Mouse (Mus musculus) gastrocnemius, adult 8-10 months (tissue): ENCODE results near the gene Gm8206. TPM values are rescaled to one million over a fixed set of nuclear protein-coding genes. Genes with fewer than 3 reads are reported as not detected.
"Not testable (repeated sequence)": the region's sequence is repeated elsewhere in the genome, so short reads cannot be mapped to it uniquely, and the experiment has no call there.

Experiments
- DNase-seq, 2 experiments: peaks; one replicate each; pipeline ENCODE4 v3.0.0; 2022; ENCODE audit warnings: low spot score in 2 of 2
- total RNA-seq, 4 experiments: library from RNA; stranded (reverse); gene quantifications; 2 replicates each; pipeline ENCODE4 v1.2.4; 2022

Gm8206 gene
- not detected for total RNA-seq

DNA sequence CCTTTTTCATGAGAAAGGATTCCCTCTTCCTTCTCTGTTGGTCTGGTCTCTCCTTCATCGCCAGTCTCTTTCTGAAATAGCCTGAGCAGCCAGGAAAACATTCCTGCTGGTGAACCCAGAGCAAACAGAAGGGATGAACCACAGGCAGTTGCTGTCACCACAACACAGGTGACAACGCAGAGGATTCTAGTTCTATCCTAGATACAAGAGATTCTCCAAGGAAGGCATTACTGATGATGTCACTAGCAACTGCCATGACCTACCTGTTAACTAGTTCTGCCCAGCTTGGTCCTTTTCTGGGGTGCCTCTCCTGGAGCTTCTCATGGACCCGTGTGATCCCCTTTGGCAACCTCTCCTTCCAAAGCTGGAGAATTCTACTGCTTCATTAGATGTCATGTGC lies at the start of gene Gm8206:
TSS of gene Gm8206 (minus strand) at position 101 of the 400 bp plus-strand sequence.
- DNase-seq = not testable (repeated sequence)

DNA sequence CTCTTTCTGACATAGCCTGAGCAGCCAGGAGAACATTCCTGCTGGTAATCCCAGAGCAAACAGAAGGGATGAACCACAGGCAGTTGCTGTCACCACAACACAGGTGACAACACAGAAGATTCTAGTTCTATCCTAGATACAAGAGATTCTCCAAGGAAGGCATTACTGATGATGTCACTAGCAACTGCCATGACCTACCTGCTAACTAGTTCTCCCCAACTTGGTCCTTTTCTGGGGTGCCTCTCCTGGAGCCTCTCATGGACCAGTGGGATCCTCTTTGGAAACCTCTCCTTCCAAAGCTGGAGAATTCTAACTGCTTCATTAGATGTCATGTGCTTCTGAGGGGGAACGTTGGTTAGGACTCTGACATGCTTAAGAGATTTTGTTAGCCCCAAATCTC lies 32.0 kb upstream of the Gm8206 start, which contains the start of gene Gm3476:
TSS of gene Gm3476 (minus strand) at position 101 of the 400 bp plus-strand sequence.
- not testable (repeated sequence) for DNase-seq

- DNase-seq = peak in 1 of 2 experiments; percentile 2
Observed at GRCm38 (mm10) chr14:6108272-6108925, 14.7 kb upstream of the Gm8206 start, which contains the start of gene Gm3468. Gm3468 (minus strand) TSS chr14:6108665.

DNA sequence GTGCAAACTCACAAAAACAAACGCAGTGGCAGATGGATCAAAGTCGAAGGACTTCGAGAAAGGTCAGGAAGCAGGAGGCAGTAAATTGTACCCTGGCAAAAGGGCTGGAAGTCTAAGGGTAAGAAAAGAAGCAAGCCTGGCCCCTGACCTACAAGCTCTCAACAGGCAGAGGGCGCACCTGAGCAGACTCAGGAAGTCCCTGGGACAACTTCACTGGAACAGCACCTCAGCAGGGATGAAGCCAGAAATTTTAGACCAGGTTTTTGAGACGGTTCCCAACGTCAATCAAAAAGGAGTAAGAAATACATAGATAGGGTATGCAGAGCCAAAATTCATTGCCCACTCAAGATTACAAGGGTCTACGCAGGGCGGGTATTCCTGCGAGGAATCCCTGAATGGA lies 13.8 kb upstream of the Gm8206 start:
- not testable (repeated sequence) for DNase-seq

GRCm38 (mm10) chr14:6058167-6058566 lies 35.6 kb downstream of the Gm8206 start, which contains the start of gene Gm6337:
Gm6337 (minus strand) TSS chr14:6058267.
- DNase-seq = not testable (repeated sequence)

DNA sequence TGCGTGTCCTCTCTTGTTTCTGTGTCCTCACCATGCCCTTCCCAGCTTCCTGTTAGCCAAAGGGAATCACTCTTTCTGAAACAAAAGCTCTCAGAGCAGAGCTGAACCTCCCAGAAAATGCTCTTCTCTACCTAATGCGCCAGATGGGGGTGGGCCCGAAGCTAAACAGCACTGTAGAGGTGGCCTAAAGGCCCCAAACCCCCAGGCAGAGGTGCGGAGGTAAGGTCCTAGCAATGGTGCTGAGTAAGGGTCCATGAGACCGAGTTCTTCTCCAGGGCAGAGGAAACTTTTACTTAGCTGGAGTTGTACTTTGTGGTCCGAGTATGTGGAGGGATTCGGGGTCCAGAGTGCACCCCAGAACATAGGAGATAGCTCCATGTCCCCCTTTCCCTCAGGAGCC lies 106.6 kb downstream of the Gm8206 start:
- peak; percentile 8 for DNase-seq

GRCm38 (mm10) chr14:5979037-5979436 lies 114.7 kb downstream of the Gm8206 start, which contains the start of gene Gm3453:
Gm3453 (minus strand) TSS chr14:5979137.
- DNase-seq = not testable (repeated sequence)

Other genes with a start within 250 kb of the Gm8206 start
- gene Gm8237, start 213.6 kb downstream of the Gm8206 start, total RNA-seq = not detected
- gene Gm3248, start 132.2 kb downstream of the Gm8206 start, total RNA-seq = not detected
- gene Gm3453, start 114.8 kb downstream of the Gm8206 start, total RNA-seq = not detected
- not detected for gene Gm6337, start 35.7 kb downstream of the Gm8206 start, total RNA-seq
- not detected for gene Gm3468, start 14.7 kb upstream of the Gm8206 start, total RNA-seq
- gene Gm3476, start 31.9 kb upstream of the Gm8206 start, total RNA-seq = not detected
- not detected for gene Gm21560, start 125.3 kb upstream of the Gm8206 start, total RNA-seq
- not detected for gene Gm3411, start 193.3 kb upstream of the Gm8206 start, total RNA-seq
- gene Gm21103, start 210.9 kb upstream of the Gm8206 start, total RNA-seq = not detected
- gene Gm3618, start 249.7 kb upstream of the Gm8206 start, total RNA-seq = not detected